Mouse (Mus musculus) neural tube, embryonic 11.5 days (tissue): ENCODE measurements around the gene Tacc3. TPM values are rescaled to one million over a fixed set of nuclear protein-coding genes. Genes with fewer than 3 reads are reported as not detected.

Source experiments
- ATAC-seq: fragments of 200-750 bp; cut with Nextera tagmentation; 2 replicates; pipeline ENCODE4 v1.8.0; 2017; ENCODE audit warnings: moderate number of reproducible peaks, mild to moderate bottlenecking, moderate TSS enrichment, moderate library complexity; ENCODE audit not compliant: insufficient read depth, low FRiP score, low TSS enrichment
- DNase-seq: peaks from one replicate; pipeline ENCODE4 v3.0.0-alpha.2; 2015; ENCODE audit warnings: low spot score
- H3K27ac ChIP-seq: fragments of 300-500 bp; sonication (generic); 2 replicates; pipeline ENCODE4 v1.5.1; 2014; ENCODE audit warnings: low read depth, mild to moderate bottlenecking, low read length
- H3K27me3 ChIP-seq: fragments of 300-500 bp; sonication (generic); 2 replicates; pipeline ENCODE4 v1.6.1; 2014; ENCODE audit warnings: mild to moderate bottlenecking, low read length, mixed read lengths; ENCODE audit not compliant: control insufficient read depth, insufficient read depth
- H3K36me3 ChIP-seq: fragments of 300-500 bp; sonication (generic); 2 replicates; pipeline ENCODE4 v1.6.1; 2014; ENCODE audit warnings: mild to moderate bottlenecking, low read length, moderate library complexity, mixed read lengths; ENCODE audit not compliant: control insufficient read depth, insufficient read depth
- H3K4me1 ChIP-seq: fragments of 300-500 bp; sonication (generic); 2 replicates; pipeline ENCODE4 v1.6.1; 2014; ENCODE audit warnings: low read length, mixed read lengths; ENCODE audit not compliant: control insufficient read depth, insufficient read depth
- H3K4me2 ChIP-seq: fragments of 300-500 bp; sonication (generic); 2 replicates; pipeline ENCODE4 v1.6.1; 2014; ENCODE audit warnings: low read depth, mild to moderate bottlenecking, moderate library complexity
- H3K4me3 ChIP-seq: fragments of 300-500 bp; sonication (generic); 2 replicates; pipeline ENCODE4 v1.5.1; 2014; ENCODE audit warnings: low read depth, low read length
- H3K9ac ChIP-seq: fragments of 300-500 bp; sonication (generic); 2 replicates; pipeline ENCODE4 v1.6.1; 2014; ENCODE audit warnings: mild to moderate bottlenecking, low read length
- H3K9me3 ChIP-seq: fragments of 300-500 bp; sonication (generic); 2 replicates; pipeline ENCODE4 v1.6.1; 2016; ENCODE audit warnings: low read length; ENCODE audit not compliant: control insufficient read depth
- WGBS: fragments of 180-500 bp; shearing (Covaris S2); extraction: QIAGEN DNeasy Blood & Tissue Kit; methylation state at CpG from one replicate; pipeline ENCODE4 v1.1.7; 2014; 5-methylcytosine and 5-hydroxymethylcytosine counted together
- polyA plus RNA-seq: library from polyadenylated mRNA; unstranded; fragments of >200 nt; fragmentation: Nextera tagmentation; extraction: Ambion mirVana; gene quantifications from 2 replicates; pipeline ENCODE4 v1.2.1, GENCODE M21; 2014

Tacc3 gene
- polyA plus RNA-seq, 1 experiment from 2014 or later = 238 TPM

GRCm38 (mm10) chr5:33683897-33684652, 26.1 kb downstream of the Tacc3 start:
- Histone ChIP-seq H3K9me3 (no peaks in the 10 kb centered on the region), H3K4me1 (peaks cover 6% of the 10 kb centered on the region; the same call in 1 of the 2 replicates), H3K9ac (0 out of 2 replicates have a peak overlapping the region, but pooled peaks have one; percentile 14), H3K27ac (no peak overlapping the region), H3K36me3 (no peaks in the 10 kb centered on the region), H3K4me2 (no peak overlapping the region), H3K27me3 (no peaks in the 10 kb centered on the region), H3K4me3 (no peak overlapping the region)
- WGBS = 51% methylated on average over 7 of the region's 7 CpGs
- ATAC-seq = peak; percentile 26; the same call in 1 of the 2 replicates
- peak; percentile 59 for DNase-seq

DNA sequence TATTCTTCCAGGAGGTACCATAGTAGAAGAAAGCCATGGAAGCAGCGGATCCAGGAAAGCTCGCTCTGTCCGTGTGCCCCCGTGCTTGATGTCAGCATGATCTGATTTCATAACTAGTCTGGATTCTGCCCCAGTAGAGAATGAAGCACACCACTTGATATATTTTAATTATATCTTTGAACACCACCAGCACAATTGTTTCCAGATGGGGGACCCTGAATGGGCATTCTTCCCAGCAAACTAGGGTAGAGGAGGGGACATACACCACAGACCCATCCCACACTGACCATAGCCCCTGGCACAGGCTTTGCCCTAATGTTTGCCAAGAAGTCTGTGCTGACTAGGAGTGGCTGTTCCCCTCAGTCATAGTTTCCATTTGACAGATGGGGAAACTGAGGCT, 27.0 kb downstream of the Tacc3 start:
- H3K36me3 ChIP-seq = no peaks in the 10 kb centered on the region
- H3K9me3 ChIP-seq = no peaks in the 10 kb centered on the region
- DNase-seq (no peak), ATAC-seq (no peak)
- peaks cover 15% of the 10 kb centered on the region for H3K4me1 ChIP-seq
- 96% methylated on average over 4 of the region's 4 CpGs for WGBS
- no peaks in the 10 kb centered on the region for H3K27me3 ChIP-seq
- H3K27ac ChIP-seq = no peak overlapping the region
- no peak overlapping the region for H3K4me3 ChIP-seq
- H3K4me2 ChIP-seq = no peak overlapping the region
- H3K9ac ChIP-seq = no peak overlapping the region

GRCm38 (mm10) chr5:33687142-33687541, 29.2 kb downstream of the Tacc3 start:
- ATAC-seq = no peak
- H3K4me2 ChIP-seq = no peak overlapping the region
- H3K9ac ChIP-seq = no peak overlapping the region
- no peak overlapping the region for H3K27ac ChIP-seq
- no peaks in the 10 kb centered on the region for H3K27me3 ChIP-seq
- no peaks in the 10 kb centered on the region for H3K36me3 ChIP-seq
- no peak overlapping the region for H3K4me3 ChIP-seq
- H3K4me1 ChIP-seq = peaks cover 29% of the 10 kb centered on the region
- H3K9me3 ChIP-seq = no peaks in the 10 kb centered on the region
- 72% methylated on average over 4 of the region's 4 CpGs for WGBS
- no peak for DNase-seq

DNA sequence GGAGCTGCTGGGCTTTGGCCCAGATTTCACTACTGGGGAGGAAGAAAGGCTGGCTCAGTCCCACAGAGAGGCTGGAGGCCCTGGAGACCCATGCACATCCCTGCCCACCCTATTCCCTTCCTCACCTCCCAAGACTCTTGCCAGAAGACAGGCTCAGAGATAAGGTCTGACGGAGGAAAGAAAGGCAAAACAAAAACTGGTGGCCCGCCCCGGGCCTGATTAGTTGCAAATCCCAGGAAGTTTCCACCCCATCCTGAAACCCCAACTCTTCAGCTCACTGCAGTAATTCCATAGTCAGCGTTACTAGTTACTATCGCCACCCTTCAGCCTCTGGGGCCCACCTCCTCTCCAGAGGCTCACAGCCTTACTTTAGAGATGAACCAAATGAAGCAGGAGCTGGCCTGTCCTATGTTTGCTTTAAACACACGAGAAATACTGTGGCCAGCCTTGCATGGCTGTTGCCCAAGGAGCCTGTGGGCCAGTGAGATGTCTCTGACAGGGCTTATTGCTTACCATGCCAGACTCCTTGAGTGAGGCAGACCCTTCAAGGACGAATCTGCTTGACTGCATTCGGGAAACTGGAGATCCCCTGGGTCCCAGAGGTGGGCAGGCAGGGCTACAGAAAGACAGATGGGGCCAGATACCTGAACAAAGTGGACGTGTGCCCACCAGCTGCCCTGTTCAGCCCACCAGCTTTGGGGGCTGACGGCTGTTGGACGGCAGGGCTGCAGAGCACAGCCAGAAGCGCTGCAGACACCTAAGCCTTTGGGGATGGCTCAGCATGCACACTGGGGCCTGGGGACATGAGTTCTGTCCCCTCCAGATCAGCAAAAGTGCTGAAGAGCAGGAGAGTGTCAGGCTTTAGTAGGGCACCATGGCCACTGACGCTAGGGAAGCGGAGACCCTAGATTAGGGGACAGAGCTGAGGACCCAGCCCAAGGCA, 30.6 kb downstream of the Tacc3 start:
- H3K36me3 ChIP-seq = no peaks in the 10 kb centered on the region
- H3K9ac ChIP-seq = peak overlapping the region; percentile 61
- peaks cover 42% of the 10 kb centered on the region for H3K4me1 ChIP-seq
- H3K27ac ChIP-seq = peak overlapping the region; percentile 76
- ATAC-seq (no peak), DNase-seq (no peak)
- H3K4me2 ChIP-seq = peak overlapping the region; percentile 29; the same call in 1 of the 2 replicates
- H3K9me3 ChIP-seq = no peaks in the 10 kb centered on the region
- H3K27me3 ChIP-seq = no peaks in the 10 kb centered on the region
- WGBS = 63% methylated on average over 14 of the region's 14 CpGs
- H3K4me3 ChIP-seq = no peak overlapping the region

- H3K4me3 ChIP-seq = peak overlapping the region; percentile 6; the same call in 1 of the 2 replicates
- no peaks in the 10 kb centered on the region for H3K9me3 ChIP-seq
- peak overlapping the region; percentile 61 for H3K9ac ChIP-seq
- H3K27ac ChIP-seq = peak overlapping the region; percentile 76
- no peaks in the 10 kb centered on the region for H3K36me3 ChIP-seq
- ATAC-seq (peak; percentile 79), DNase-seq (peak; percentile 81)
- H3K27me3 ChIP-seq = peaks cover 2% of the 10 kb centered on the region; the same call in 1 of the 2 replicates
- peaks cover 46% of the 10 kb centered on the region for H3K4me1 ChIP-seq
- H3K4me2 ChIP-seq = peak overlapping the region; percentile 29
- 31% methylated on average over 20 of the region's 20 CpGs for WGBS
Observed at GRCm38 (mm10) chr5:33689221-33689844, 31.4 kb downstream of the Tacc3 start.

GRCm38 (mm10) chr5:33689852-33690645, 32.1 kb downstream of the Tacc3 start:
- H3K9ac ChIP-seq = no peak overlapping the region; the same call in 1 of the 2 replicates
- peak overlapping the region; percentile 76 for H3K27ac ChIP-seq
- H3K27me3 ChIP-seq = peaks cover 2% of the 10 kb centered on the region; the same call in 1 of the 2 replicates
- WGBS = 69% methylated on average over 11 of the region's 11 CpGs
- H3K4me1 ChIP-seq = peaks cover 53% of the 10 kb centered on the region
- no peak overlapping the region for H3K4me3 ChIP-seq
- no peaks in the 10 kb centered on the region for H3K36me3 ChIP-seq
- DNase-seq (no peak), ATAC-seq (no peak; the same call in 1 of the 2 replicates)
- no peaks in the 10 kb centered on the region for H3K9me3 ChIP-seq
- peak overlapping the region; percentile 29 for H3K4me2 ChIP-seq

DNA sequence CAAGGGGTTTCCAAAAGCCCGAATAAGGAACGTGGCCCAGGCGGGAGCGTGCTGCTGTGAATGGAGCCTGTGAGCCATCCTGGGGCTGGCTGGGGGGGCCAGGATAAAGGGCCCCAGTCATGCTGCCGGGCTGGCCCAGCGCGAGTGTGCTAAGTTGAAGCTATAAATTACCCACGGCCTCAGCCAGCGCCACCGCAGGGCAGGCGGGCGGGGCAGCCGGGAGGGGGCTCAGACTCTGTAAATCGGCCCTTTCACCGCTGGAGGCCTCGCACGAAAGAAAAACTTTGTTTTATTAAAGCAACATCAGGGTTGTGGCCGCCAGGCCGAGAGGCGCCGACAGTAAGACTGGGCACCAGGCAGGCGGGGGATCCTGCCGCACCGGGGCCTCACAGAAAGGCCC, 34.5 kb downstream of the Tacc3 start:
- peak; percentile 58 for ATAC-seq
- no peaks in the 10 kb centered on the region for H3K36me3 ChIP-seq
- no peak overlapping the region for H3K4me3 ChIP-seq
- peak overlapping the region; percentile 3 for H3K4me2 ChIP-seq
- peak; percentile 85 for DNase-seq
- peak overlapping the region; percentile 36 for H3K9ac ChIP-seq
- peaks cover 68% of the 10 kb centered on the region for H3K4me1 ChIP-seq
- peaks cover 12% of the 10 kb centered on the region; the same call in 1 of the 2 replicates for H3K27me3 ChIP-seq
- H3K9me3 ChIP-seq = no peaks in the 10 kb centered on the region
- 2% methylated on average over 24 of the region's 24 CpGs for WGBS
- peak overlapping the region; percentile 79 for H3K27ac ChIP-seq

DNA sequence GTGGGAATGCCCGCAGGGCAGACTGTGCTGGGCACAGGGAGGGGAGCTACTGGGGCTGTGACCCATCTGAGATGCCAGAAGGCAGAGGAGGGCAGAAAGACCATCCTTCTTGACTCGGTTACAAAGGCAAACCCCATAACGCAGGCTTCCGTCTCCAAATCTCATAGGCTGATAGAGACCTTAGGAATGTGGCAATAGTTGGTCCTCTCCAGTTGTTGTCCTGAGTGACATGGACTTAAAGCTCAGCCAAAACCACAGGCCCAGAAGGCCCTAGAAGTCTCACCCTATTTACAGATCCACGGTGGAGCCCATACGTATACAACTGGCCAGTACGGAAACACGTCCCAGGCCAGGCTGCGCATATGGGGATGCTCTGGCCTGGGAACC, 36.5 kb downstream of the Tacc3 start:
- peak overlapping the region; percentile 92 for H3K27ac ChIP-seq
- ATAC-seq (no peak), DNase-seq (no peak)
- H3K27me3 ChIP-seq = peaks cover 14% of the 10 kb centered on the region; the same call in 1 of the 2 replicates
- no peak overlapping the region for H3K4me3 ChIP-seq
- 51% methylated on average over 9 of the region's 9 CpGs for WGBS
- H3K36me3 ChIP-seq = no peaks in the 10 kb centered on the region
- H3K4me2 ChIP-seq = no peak overlapping the region
- H3K9ac ChIP-seq = no peak overlapping the region
- no peaks in the 10 kb centered on the region for H3K9me3 ChIP-seq
- H3K4me1 ChIP-seq = peaks cover 82% of the 10 kb centered on the region
